Mouse (Mus musculus): ENCODE data around the gene Tgfb1i1. TPM values are rescaled to one million over a fixed set of nuclear protein-coding genes. Genes with fewer than 3 reads are reported as not detected.
A peak's percentile ranks its signal among the peaks of the same experiment; 100 is the strongest.

Gene Tgfb1i1
- polyA plus RNA-seq, 1 experiment from 2014 or later = 14.3 TPM

DNA sequence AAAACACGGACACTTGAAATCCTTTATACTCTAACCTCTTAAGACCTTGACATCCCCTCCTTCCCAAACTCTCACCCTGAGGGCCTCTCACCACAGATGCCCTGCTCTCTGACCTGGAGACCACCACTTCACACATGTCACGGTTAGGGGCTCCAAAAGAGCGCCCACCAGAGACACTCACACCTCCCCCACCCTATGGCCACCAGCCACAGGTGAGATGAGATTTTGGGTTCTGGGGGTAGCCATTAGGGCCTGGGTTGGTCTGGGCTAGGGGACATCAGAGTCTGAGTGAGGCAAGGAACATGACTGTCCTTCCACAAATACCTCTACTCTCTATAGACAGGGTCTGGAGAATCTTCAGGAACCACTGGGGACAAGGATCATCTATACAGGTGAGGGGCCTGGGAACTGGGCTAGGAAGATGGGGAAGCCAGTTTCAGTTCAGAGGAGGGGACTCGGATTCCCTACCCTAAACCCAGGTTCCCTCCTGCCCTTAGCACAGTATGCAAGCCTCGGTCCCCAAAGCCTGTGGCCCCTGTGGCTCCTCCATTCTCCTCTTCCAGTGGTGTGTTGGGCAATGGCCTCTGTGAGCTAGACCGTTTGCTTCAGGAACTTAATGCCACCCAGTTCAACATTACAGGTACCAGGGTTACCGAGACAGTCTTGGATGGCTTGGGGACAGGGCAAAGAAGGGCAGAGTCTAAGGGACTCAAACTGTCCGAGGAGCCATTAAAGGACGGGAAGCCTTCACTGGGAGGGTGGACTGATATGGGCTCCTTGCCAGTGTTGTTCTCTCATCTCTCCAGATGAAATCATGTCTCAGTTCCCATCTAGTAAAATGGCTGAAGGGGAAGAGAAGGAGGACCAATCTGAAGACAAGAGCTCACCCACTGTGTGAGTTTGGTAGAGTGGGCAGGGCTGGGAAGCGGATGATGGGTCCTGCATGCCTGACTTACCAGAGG lies 1.8 kb downstream of the Tgfb1i1 start:
- ATAC-seq (ENCODE audit: insufficient number of reproducible peaks, low FRiP score, low TSS enrichment, low read depth) (no peak), DNase-seq (ENCODE audit: low spot score) (no peak)
- Histone ChIP-seq H3K4me1 (ENCODE audit: control insufficient read depth, insufficient read depth, low read length) (peaks cover 13% of the 10 kb centered on the region; the same call in 1 of the 2 replicates), H3K36me3 (ENCODE audit: control insufficient read depth, insufficient read depth, low read length) (peaks cover 8% of the 10 kb centered on the region), H3K9me3 (ENCODE audit: control insufficient read depth, low read length) (no peaks in the 10 kb centered on the region), H3K4me3 (ENCODE audit: low read depth, low read length) (no peak overlapping the region), H3K27ac (replicated peaks; ENCODE audit: low read depth, low read length) (no peak overlapping the region), H3K27me3 (ENCODE audit: control insufficient read depth, insufficient read depth, low read length) (no peaks in the 10 kb centered on the region), H3K4me2 (ENCODE audit: low read depth, severe bottlenecking) (no peak overlapping the region), H3K9ac (ENCODE audit: low read length) (no peak overlapping the region)
- WGBS = 84% methylated on average over 10 of the region's 10 CpGs

DNA sequence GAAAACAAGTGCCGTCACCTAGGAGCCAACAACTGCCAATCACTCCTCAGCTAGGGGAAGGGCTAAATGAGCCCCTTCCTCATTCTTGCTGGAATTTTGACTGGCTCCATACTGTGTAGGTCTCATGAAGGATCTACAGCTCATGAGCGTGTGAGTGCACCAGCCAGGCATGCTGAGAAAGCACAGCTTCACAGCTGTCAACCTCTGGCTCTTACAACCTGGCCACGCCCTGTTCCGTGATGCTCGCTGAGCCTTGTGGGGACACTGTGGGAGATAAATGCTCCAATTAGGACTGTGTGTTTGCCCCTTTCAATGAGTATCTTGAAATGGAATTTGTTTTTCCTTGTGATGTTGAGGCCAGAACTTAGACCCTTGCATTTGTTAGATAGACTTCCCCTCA lies 3.4 kb downstream of the Tgfb1i1 start:
- no peak for ATAC-seq (ENCODE audit: insufficient number of reproducible peaks, low FRiP score, low TSS enrichment, low read depth)
- Histone ChIP-seq H3K9me3 (ENCODE audit: control insufficient read depth, low read length) (no peaks in the 10 kb centered on the region), H3K36me3 (ENCODE audit: control insufficient read depth, insufficient read depth, low read length) (no peaks in the 10 kb centered on the region; the same call in 1 of the 2 replicates), H3K9ac (ENCODE audit: low read length) (no peak overlapping the region), H3K27ac (replicated peaks; ENCODE audit: low read depth, low read length) (no peak overlapping the region), H3K4me2 (ENCODE audit: low read depth, severe bottlenecking) (no peak overlapping the region), H3K4me3 (ENCODE audit: low read depth, low read length) (no peak overlapping the region), H3K4me1 (ENCODE audit: control insufficient read depth, insufficient read depth, low read length) (peaks cover 13% of the 10 kb centered on the region; the same call in 1 of the 2 replicates), H3K27me3 (ENCODE audit: control insufficient read depth, insufficient read depth, low read length) (no peaks in the 10 kb centered on the region)
- no peak for DNase-seq (ENCODE audit: low spot score)
- 86% methylated on average over 5 of the region's 5 CpGs for WGBS

DNA sequence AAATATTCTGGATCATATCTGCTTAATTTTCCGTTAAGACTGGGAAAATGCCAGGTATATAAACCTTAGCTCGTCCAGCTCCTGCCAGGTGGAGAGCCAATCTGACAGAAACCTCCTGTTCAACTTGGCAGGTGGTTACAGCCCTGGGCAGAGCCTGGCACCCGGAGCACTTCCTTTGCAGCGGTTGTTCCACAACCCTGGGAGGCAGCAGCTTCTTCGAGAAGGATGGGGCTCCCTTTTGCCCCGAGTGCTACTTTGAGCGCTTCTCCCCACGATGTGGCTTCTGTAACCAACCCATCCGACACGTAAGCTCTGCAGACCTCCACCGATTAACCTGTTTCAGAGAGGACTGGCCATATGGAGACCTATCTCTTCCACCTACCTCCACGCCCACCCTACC lies 5.3 kb downstream of the Tgfb1i1 start:
- peaks cover 7% of the 10 kb centered on the region; the same call in 1 of the 2 replicates for H3K4me1 ChIP-seq (ENCODE audit: control insufficient read depth, insufficient read depth, low read length)
- H3K4me3 ChIP-seq (ENCODE audit: low read depth, low read length) = peak overlapping the region; percentile 23; the same call in 1 of the 2 replicates
- no peak for ATAC-seq (ENCODE audit: insufficient number of reproducible peaks, low FRiP score, low TSS enrichment, low read depth)
- peak overlapping the region; percentile 58 for H3K4me2 ChIP-seq (ENCODE audit: low read depth, severe bottlenecking)
- H3K36me3 ChIP-seq (ENCODE audit: control insufficient read depth, insufficient read depth, low read length) = no peaks in the 10 kb centered on the region
- H3K27me3 ChIP-seq (ENCODE audit: control insufficient read depth, insufficient read depth, low read length) = no peaks in the 10 kb centered on the region
- no peaks in the 10 kb centered on the region for H3K9me3 ChIP-seq (ENCODE audit: control insufficient read depth, low read length)
- H3K9ac ChIP-seq (ENCODE audit: low read length) = no peak overlapping the region
- DNase-seq (ENCODE audit: low spot score) = no peak
- no peak overlapping the region for H3K27ac ChIP-seq (replicated peaks; ENCODE audit: low read depth, low read length)
- WGBS = 44% methylated on average over 12 of the region's 12 CpGs

DNA sequence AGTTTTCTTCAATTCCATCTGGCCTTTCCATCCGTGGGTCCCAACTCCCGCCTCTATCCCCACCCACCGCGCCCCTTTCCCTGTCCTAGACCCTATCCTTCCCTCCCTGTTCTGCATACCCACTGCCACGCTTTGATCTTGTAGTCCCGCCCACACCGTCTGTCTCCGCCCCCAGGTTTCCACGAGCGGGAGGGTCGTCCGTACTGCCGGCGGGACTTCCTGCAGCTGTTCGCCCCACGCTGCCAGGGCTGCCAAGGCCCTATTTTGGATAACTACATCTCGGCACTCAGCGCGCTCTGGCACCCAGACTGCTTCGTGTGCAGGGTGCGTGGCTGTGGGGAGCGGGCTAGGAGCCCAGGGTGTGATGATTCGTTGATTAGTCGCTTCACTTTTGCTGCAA lies 6.0 kb downstream of the Tgfb1i1 start:
- H3K36me3 ChIP-seq (ENCODE audit: control insufficient read depth, insufficient read depth, low read length) = no peaks in the 10 kb centered on the region
- H3K27me3 ChIP-seq (ENCODE audit: control insufficient read depth, insufficient read depth, low read length) = no peaks in the 10 kb centered on the region
- 7% methylated on average over 24 of the region's 24 CpGs for WGBS
- peak; percentile 79 for DNase-seq (ENCODE audit: low spot score)
- peak overlapping the region; percentile 58 for H3K4me2 ChIP-seq (ENCODE audit: low read depth, severe bottlenecking)
- peak overlapping the region; percentile 23 for H3K4me3 ChIP-seq (ENCODE audit: low read depth, low read length)
- peaks cover 7% of the 10 kb centered on the region; the same call in 1 of the 2 replicates for H3K4me1 ChIP-seq (ENCODE audit: control insufficient read depth, insufficient read depth, low read length)
- H3K9me3 ChIP-seq (ENCODE audit: control insufficient read depth, low read length) = no peaks in the 10 kb centered on the region
- peak; percentile 71; the same call in 1 of the 2 replicates for ATAC-seq (ENCODE audit: insufficient number of reproducible peaks, low FRiP score, low TSS enrichment, low read depth)
- peak overlapping the region; percentile 68 for H3K9ac ChIP-seq (ENCODE audit: low read length)
- H3K27ac ChIP-seq (replicated peaks; ENCODE audit: low read depth, low read length) = no peak overlapping the region

DNA sequence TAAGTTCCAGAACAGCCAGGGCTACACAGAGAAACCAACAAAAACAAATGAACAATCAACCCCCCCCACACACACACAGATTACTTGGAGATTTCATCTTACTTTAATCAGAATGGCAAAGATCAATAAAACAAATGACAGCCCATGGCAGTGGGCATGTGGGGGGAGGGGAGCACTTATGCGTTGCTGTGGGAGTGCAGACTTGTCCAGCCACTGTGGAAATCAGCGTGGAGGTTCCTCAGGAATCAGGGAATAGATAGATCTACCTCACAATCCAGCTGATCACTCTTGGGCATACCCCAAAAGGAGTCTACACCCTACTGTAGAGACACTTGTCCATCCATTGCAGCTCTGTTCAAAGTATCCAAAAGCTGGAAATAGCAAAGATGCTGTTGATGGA lies 8.4 kb downstream of the Tgfb1i1 start:
- Histone ChIP-seq H3K27ac (replicated peaks; ENCODE audit: low read depth, low read length) (no peak overlapping the region), H3K4me1 (ENCODE audit: control insufficient read depth, insufficient read depth, low read length) (peaks cover 7% of the 10 kb centered on the region; the same call in 1 of the 2 replicates), H3K4me2 (ENCODE audit: low read depth, severe bottlenecking) (no peak overlapping the region), H3K36me3 (ENCODE audit: control insufficient read depth, insufficient read depth, low read length) (no peaks in the 10 kb centered on the region), H3K4me3 (ENCODE audit: low read depth, low read length) (no peak overlapping the region), H3K9me3 (ENCODE audit: control insufficient read depth, low read length) (no peaks in the 10 kb centered on the region), H3K9ac (ENCODE audit: low read length) (no peak overlapping the region), H3K27me3 (ENCODE audit: control insufficient read depth, insufficient read depth, low read length) (no peaks in the 10 kb centered on the region)
- DNase-seq (ENCODE audit: low spot score) (no peak), ATAC-seq (ENCODE audit: insufficient number of reproducible peaks, low FRiP score, low TSS enrichment, low read depth) (no peak)
- 64% methylated on average over 2 of the region's 2 CpGs for WGBS

DNA sequence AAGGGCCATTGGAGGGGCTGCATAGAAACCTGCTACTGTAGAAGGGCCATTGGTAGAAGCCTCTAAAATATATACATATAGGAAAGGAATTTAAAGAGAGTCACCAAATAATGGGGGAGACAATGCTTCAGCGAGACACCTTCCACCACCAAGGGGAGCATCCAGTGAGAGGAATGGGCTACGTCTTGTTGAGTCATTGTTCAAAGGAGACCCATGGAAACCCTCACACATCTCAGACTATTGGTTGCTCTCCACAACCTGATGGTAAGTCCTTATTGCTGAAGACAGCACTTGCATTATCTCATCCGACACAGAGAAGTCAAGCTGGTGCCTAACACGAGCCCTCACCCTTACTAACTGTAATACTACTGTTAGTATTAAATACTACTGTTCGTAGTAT lies 9.1 kb downstream of the Tgfb1i1 start:
- ATAC-seq (ENCODE audit: insufficient number of reproducible peaks, low FRiP score, low TSS enrichment, low read depth) (no peak), DNase-seq (ENCODE audit: low spot score) (no peak)
- no peak overlapping the region for H3K9ac ChIP-seq (ENCODE audit: low read length)
- no peaks in the 10 kb centered on the region for H3K27me3 ChIP-seq (ENCODE audit: control insufficient read depth, insufficient read depth, low read length)
- no peak overlapping the region for H3K27ac ChIP-seq (replicated peaks; ENCODE audit: low read depth, low read length)
- no peak overlapping the region for H3K4me3 ChIP-seq (ENCODE audit: low read depth, low read length)
- H3K9me3 ChIP-seq (ENCODE audit: control insufficient read depth, low read length) = no peaks in the 10 kb centered on the region
- WGBS = 91% methylated on average over 5 of the region's 5 CpGs
- peaks cover 7% of the 10 kb centered on the region; the same call in 1 of the 2 replicates for H3K4me1 ChIP-seq (ENCODE audit: control insufficient read depth, insufficient read depth, low read length)
- no peaks in the 10 kb centered on the region for H3K36me3 ChIP-seq (ENCODE audit: control insufficient read depth, insufficient read depth, low read length)
- H3K4me2 ChIP-seq (ENCODE audit: low read depth, severe bottlenecking) = no peak overlapping the region

DNA sequence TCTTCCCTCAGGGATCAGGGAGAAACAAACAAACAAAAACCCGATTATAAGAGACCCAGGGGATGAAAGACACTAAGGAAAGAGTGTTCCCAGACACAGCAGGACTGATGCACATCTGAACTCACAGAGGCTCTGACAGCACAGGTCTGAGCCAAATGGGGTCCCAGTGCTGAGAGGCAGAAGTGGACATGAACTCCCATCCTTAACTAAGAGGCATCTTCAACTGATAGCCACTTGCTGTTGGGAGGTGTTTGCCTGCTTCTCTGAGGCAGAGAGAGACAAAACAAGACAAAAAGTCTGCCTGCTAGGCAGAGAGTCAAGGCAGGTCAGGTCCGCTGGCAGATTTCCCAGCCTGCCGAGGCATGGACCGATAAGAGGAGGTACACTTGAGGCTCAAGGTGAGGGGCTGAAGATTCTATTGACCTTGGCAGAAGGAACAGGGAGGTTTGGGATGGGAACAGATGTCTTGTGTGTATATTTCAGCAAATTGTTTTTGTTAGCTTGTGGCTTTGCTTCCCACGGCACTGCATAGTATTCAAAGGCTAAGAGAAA lies 10.2 kb downstream of the Tgfb1i1 start:
- ATAC-seq (ENCODE audit: insufficient number of reproducible peaks, low FRiP score, low TSS enrichment, low read depth) = no peak
- WGBS = 76% methylated on average over 5 of the region's 5 CpGs

DNA sequence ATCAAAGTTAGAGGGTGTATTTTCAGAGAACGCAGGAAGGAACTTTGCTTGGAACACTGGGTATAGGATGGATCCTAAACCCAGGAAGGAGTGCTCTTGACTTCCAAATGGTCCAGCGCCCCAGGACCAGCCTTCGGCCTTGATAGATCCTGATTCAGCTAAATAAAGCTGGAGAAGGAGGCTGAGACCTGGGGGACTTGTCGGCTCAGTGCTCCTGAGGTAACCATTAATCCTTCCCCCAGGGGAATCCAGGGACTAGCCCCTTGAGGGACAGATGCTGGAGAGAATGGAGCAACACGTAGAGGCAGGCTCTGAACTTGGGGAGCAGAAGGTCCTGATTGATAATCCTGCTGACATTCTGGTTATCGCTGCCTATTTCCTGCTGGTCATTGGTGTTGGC lies 18.8 kb downstream of the Tgfb1i1 start, which contains the start of gene Slc5a2:
Gene Slc5a2, plus strand, starts transcription at position 247 of the 400 bp plus-strand sequence.
- H3K4me2 ChIP-seq (ENCODE audit: low read depth, severe bottlenecking) = no peak within 1 kb of the TSS
- H3K36me3 ChIP-seq (ENCODE audit: control insufficient read depth, insufficient read depth, low read length) = no peaks in the 10 kb centered on the region
- WGBS = 87% methylated on average over 6 of the region's 6 CpGs
- DNase-seq (ENCODE audit: low spot score) (no peak), ATAC-seq (ENCODE audit: insufficient number of reproducible peaks, low FRiP score, low TSS enrichment, low read depth) (no peak)
- H3K4me1 ChIP-seq (ENCODE audit: control insufficient read depth, insufficient read depth, low read length) = no peaks in the 10 kb centered on the region
- H3K9ac ChIP-seq (ENCODE audit: low read length) = no peak within 1 kb of the TSS
- H3K27me3 ChIP-seq (ENCODE audit: control insufficient read depth, insufficient read depth, low read length) = no peaks in the 10 kb centered on the region
- H3K9me3 ChIP-seq (ENCODE audit: control insufficient read depth, low read length) = no peaks in the 10 kb centered on the region
- no peak within 1 kb of the TSS for H3K27ac ChIP-seq (replicated peaks; ENCODE audit: low read depth, low read length)
- no peak within 1 kb of the TSS for H3K4me3 ChIP-seq (ENCODE audit: low read depth, low read length)

More for the DNA sequence above, 10.2 kb downstream of the Tgfb1i1 start:
- H3K4me2 ChIP-seq (ENCODE audit: low read depth, severe bottlenecking) = no peak overlapping the region
- no peak overlapping the region for H3K4me3 ChIP-seq (ENCODE audit: low read depth, low read length)
- no peak overlapping the region for H3K9ac ChIP-seq (ENCODE audit: low read length)
- no peak for DNase-seq (ENCODE audit: low spot score)
- H3K4me1 ChIP-seq (ENCODE audit: control insufficient read depth, insufficient read depth, low read length) = peaks cover 6% of the 10 kb centered on the region; the same call in 1 of the 2 replicates
- no peaks in the 10 kb centered on the region for H3K36me3 ChIP-seq (ENCODE audit: control insufficient read depth, insufficient read depth, low read length)
- H3K27me3 ChIP-seq (ENCODE audit: control insufficient read depth, insufficient read depth, low read length) = no peaks in the 10 kb centered on the region
- no peaks in the 10 kb centered on the region for H3K9me3 ChIP-seq (ENCODE audit: control insufficient read depth, low read length)
- H3K27ac ChIP-seq (replicated peaks; ENCODE audit: low read depth, low read length) = no peak overlapping the region

Data from limb, embryonic 11.5 days (tissue).